Mouse (Mus musculus) heart, postnatal 0 days (tissue): ENCODE results near the gene Tgfb1.

Source experiments
- CTCF ChIP-seq: IDR thresholded peaks from 2 replicates; pipeline ENCODE4 v1.5.1; 2016; ENCODE audit warnings: antibody characterized with exemption, control low read depth, low read depth
- EP300 ChIP-seq: IDR thresholded peaks from 2 replicates; pipeline ENCODE4 v1.6.1; 2016; ENCODE audit warnings: antibody characterized with exemption, low read depth

- TF ChIP-seq EP300 (no peak), CTCF (no peak)
Measured at GRCm38 (mm10) chr7:25738277-25738676, 51.5 kb downstream of the Tgfb1 start.
